Mouse (Mus musculus): ENCODE measurements around the gene Tmub1.

DNA sequence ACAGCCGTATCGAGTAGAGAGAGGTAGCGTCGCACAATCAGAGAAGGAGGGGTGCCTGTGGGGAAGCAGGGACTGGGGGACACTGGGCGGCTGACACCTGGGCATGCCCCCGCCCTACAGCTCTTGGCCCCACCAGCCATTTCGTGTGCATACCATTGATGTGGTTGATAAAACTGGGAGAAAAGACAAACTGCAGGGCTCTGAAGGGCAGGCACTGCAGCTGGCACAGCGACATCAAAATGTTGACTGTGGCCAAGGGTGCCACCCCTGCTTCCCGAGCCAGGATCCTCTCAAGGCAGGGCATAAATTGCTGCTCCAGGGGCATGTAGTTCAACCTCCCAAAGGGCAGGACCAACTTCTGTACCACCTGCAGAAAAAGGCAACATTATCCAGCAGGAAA is 5.6 kb downstream of the Tmub1 start:
- TF ChIP-seq CTCF (IDR thresholded peaks at IDR 0.05; ENCODE audit: borderline replicate concordance, control insufficient read depth, extremely low read depth, insufficient read depth, low read length, poor library complexity) (no peak), POLR2A (IDR thresholded peaks at IDR 0.05; ENCODE audit: control insufficient read depth, extremely low read depth, insufficient read depth, low read length, poor library complexity) (no peak)

Measured in thymus, adult 2 months (tissue).